Mouse (Mus musculus) ES-E14 (cell line): ENCODE measurements around the gene Sult6b2.

ENCODE experiments used
- MAFK ChIP-seq: IDR thresholded peaks from 2 replicates; pipeline ENCODE4 v1.6.1; 2014; ENCODE audit warnings: mild to moderate bottlenecking, low read depth, low read length, inconsistent platforms; ENCODE audit not compliant: insufficient read depth
- ZC3H11A ChIP-seq: IDR thresholded peaks from 2 replicates; pipeline ENCODE4 v1.6.1; 2012; ENCODE audit warnings: low read depth, mild to moderate bottlenecking, inconsistent platforms, low read length, borderline replicate concordance

DNA sequence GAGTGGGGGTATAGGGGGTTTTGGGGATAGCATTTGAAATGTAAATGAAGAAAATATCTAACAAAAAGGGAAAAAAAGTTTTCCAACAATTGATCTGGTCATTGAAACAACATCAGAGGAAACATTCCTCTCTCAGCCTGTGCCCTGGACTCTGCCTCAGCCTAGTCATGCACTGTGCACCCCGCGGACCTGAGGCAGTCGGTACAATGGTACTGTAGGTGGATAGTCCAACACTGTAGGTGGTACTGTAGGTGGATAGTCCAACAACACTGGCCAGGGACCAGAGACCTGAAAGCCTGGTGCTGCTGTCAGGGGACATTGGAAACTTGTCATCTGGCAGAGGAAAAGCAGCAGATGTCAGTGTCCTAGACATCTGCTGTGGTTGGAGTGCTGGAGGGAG lies 34.4 kb downstream of the Sult6b2 start:
- TF ChIP-seq ZC3H11A (no peak), MAFK (no peak)
